ENCODE assay signal across 16 mouse cellular contexts in genomic region chr2:127906973-127907678, GRCm38 (mm10).
DNase-seq lines count a peak whose midpoint lies in the region; ATAC-seq and TF ChIP-seq lines count a peak whose summit lies in the region.
"Had no signal": no experiment of that assay in that cellular context is flagged by ENCODE, and none has a peak within 500 bp of the region (broad histone marks: within the 10 kb centered on the region; RNA-seq: fewer than 3 reads in every experiment).

No protein-coding gene starts in this region.

- 33% methylated on average over 6 of the region's 6 CpGs for WGBS in hindbrain, embryonic 10.5 days
- 38% methylated on average over 6 of the region's 6 CpGs for WGBS in hindbrain, embryonic 14.5 days
- 33% methylated on average over 6 of the region's 6 CpGs for WGBS in lung, embryonic 14.5 days
- 51% methylated on average over 6 of the region's 6 CpGs for WGBS in lung, postnatal 0 days
- WGBS in embryonic facial prominence, embryonic 12.5 days = 10% methylated on average over 6 of the region's 6 CpGs

- no peaks in the 10 kb centered on the region for H3K36me3 ChIP-seq in hindbrain, embryonic 10.5 days
- no peaks in the 10 kb centered on the region for H3K36me3 ChIP-seq in hindbrain, embryonic 14.5 days (replicated peaks; ENCODE audit: control insufficient read depth, insufficient read depth)
- no peaks in the 10 kb centered on the region for H3K36me3 ChIP-seq in lung, embryonic 14.5 days (ENCODE audit: insufficient read depth)
- no peaks in the 10 kb centered on the region for H3K36me3 ChIP-seq in lung, postnatal 0 days (ENCODE audit: insufficient read depth, low read length)
- H3K36me3 ChIP-seq in embryonic facial prominence, embryonic 12.5 days = no peaks in the 10 kb centered on the region
- H3K36me3 ChIP-seq: hindbrain, embryonic 12.5 days; midbrain, embryonic 12.5 days had no signal

- H3K9me3 ChIP-seq in hindbrain, embryonic 10.5 days = no peaks in the 10 kb centered on the region
- H3K9me3 ChIP-seq in hindbrain, embryonic 14.5 days (ENCODE audit: control insufficient read depth, low read length) = no peaks in the 10 kb centered on the region
- H3K9me3 ChIP-seq in lung, embryonic 14.5 days (ENCODE audit: low read depth, low read length) = no peaks in the 10 kb centered on the region
- H3K9me3 ChIP-seq in lung, postnatal 0 days (ENCODE audit: low read length) = no peaks in the 10 kb centered on the region
- no peaks in the 10 kb centered on the region for H3K9me3 ChIP-seq in embryonic facial prominence, embryonic 12.5 days
- H3K9me3 ChIP-seq: hindbrain, embryonic 12.5 days; midbrain, embryonic 12.5 days had no signal

- H3K4me2 ChIP-seq in hindbrain, embryonic 14.5 days (replicated peaks) = no peak overlapping the region
- H3K4me2 ChIP-seq in lung, embryonic 14.5 days = no peak overlapping the region
- no peak overlapping the region for H3K4me2 ChIP-seq in lung, postnatal 0 days (replicated peaks; ENCODE audit: low read depth, low read length)
- peak overlapping the region; percentile 5 for H3K4me2 ChIP-seq in embryonic facial prominence, embryonic 12.5 days (replicated peaks)
- H3K4me2 ChIP-seq: hindbrain, embryonic 12.5 days; midbrain, embryonic 12.5 days had no signal

- no peak overlapping the region for H3K9ac ChIP-seq in hindbrain, embryonic 14.5 days
- no peak overlapping the region for H3K9ac ChIP-seq in lung, embryonic 14.5 days
- no peak overlapping the region for H3K9ac ChIP-seq in lung, postnatal 0 days (replicated peaks; ENCODE audit: low read depth)
- no peak overlapping the region for H3K9ac ChIP-seq in embryonic facial prominence, embryonic 12.5 days
- H3K9ac ChIP-seq: hindbrain, embryonic 12.5 days; liver, embryonic 14.5 days; midbrain, embryonic 12.5 days had no signal

- 0 out of 2 replicates have a peak overlapping the region, but pooled peaks have one; percentile 6 for H3K4me3 ChIP-seq in hindbrain, embryonic 10.5 days
- no peak overlapping the region for H3K4me3 ChIP-seq in hindbrain, embryonic 14.5 days (replicated peaks; ENCODE audit: low read length)
- H3K4me3 ChIP-seq in lung, embryonic 14.5 days (ENCODE audit: low read depth, low read length) = no peak overlapping the region
- H3K4me3 ChIP-seq in lung, postnatal 0 days (ENCODE audit: low read depth, low read length) = no peak overlapping the region
- H3K4me3 ChIP-seq in embryonic facial prominence, embryonic 12.5 days = no peak overlapping the region
- H3K4me3 ChIP-seq: hindbrain, embryonic 12.5 days; midbrain, embryonic 12.5 days; myocyte had no signal

- H3K4me1 ChIP-seq in hindbrain, embryonic 10.5 days (replicated peaks) = peaks cover 57% of the 10 kb centered on the region
- no peaks in the 10 kb centered on the region for H3K4me1 ChIP-seq in hindbrain, embryonic 14.5 days (replicated peaks; ENCODE audit: control insufficient read depth, insufficient read depth, low read length)
- 0 out of 2 replicates have a peak, but pooled peaks cover 5% of the 10 kb centered on the region for H3K4me1 ChIP-seq in lung, embryonic 14.5 days (ENCODE audit: insufficient read depth)
- H3K4me1 ChIP-seq in lung, postnatal 0 days (ENCODE audit: insufficient read depth, low read depth, low read length) = no peaks in the 10 kb centered on the region
- H3K4me1 ChIP-seq in embryonic facial prominence, embryonic 12.5 days = peaks cover 47% of the 10 kb centered on the region

- no peak for TF ChIP-seq EP300 in lung, postnatal 0 days (IDR thresholded peaks at IDR 0.05)

- H3K27ac ChIP-seq in hindbrain, embryonic 10.5 days = peak overlapping the region; percentile 57
- no peak overlapping the region for H3K27ac ChIP-seq in hindbrain, embryonic 14.5 days
- H3K27ac ChIP-seq in lung, embryonic 14.5 days (ENCODE audit: low read depth) = peak overlapping the region; percentile 38; the same call in 1 of the 2 replicates
- no peak overlapping the region for H3K27ac ChIP-seq in lung, postnatal 0 days (ENCODE audit: low read length)
- 0 out of 2 replicates have a peak overlapping the region, but pooled peaks have one; percentile 80 for H3K27ac ChIP-seq in embryonic facial prominence, embryonic 12.5 days
- H3K27ac ChIP-seq: hindbrain, embryonic 12.5 days; liver, embryonic 14.5 days; midbrain, embryonic 12.5 days had no signal

- H3K27me3 ChIP-seq in hindbrain, embryonic 10.5 days (ENCODE audit: insufficient read depth, poor library complexity, severe bottlenecking) = peaks cover 46% of the 10 kb centered on the region
- H3K27me3 ChIP-seq in hindbrain, embryonic 14.5 days (ENCODE audit: control insufficient read depth, insufficient read depth, low read length) = no peaks in the 10 kb centered on the region
- H3K27me3 ChIP-seq in lung, embryonic 14.5 days (ENCODE audit: insufficient read depth, low read length) = no peaks in the 10 kb centered on the region
- no peaks in the 10 kb centered on the region for H3K27me3 ChIP-seq in lung, postnatal 0 days (replicated peaks; ENCODE audit: insufficient read depth, low read length)
- H3K27me3 ChIP-seq in embryonic facial prominence, embryonic 12.5 days = 0 out of 2 replicates have a peak, but pooled peaks cover 8% of the 10 kb centered on the region

- ATAC-seq in hindbrain, embryonic 14.5 days (ENCODE audit: low FRiP score) = no peak
- ATAC-seq in lung, embryonic 14.5 days (ENCODE audit: insufficient read depth) = no peak
- no peak for ATAC-seq in lung, postnatal 0 days
- peak; percentile 42; the same call in 1 of the 2 replicates for ATAC-seq in embryonic facial prominence, embryonic 12.5 days (ENCODE audit: insufficient number of reproducible peaks, insufficient read depth, low FRiP score, low TSS enrichment)
- no peak for ATAC-seq in erythroid progenitor cell, adult 5-6 weeks (replicated peaks; ENCODE audit: low FRiP score, poor library complexity, severe bottlenecking)

- peak; percentile 12 for DNase-seq in hindbrain, embryonic 10.5 days (ENCODE audit: low spot score)
- no peak for DNase-seq in hindbrain, embryonic 14.5 days (ENCODE audit: low spot score)
- peak; percentile 76 for DNase-seq in lung, embryonic 14.5 days
- no peak for DNase-seq in lung, postnatal 0 days (ENCODE audit: low spot score)
- peak; percentile 71 for DNase-seq in mesoderm, embryonic 11.5 days (ENCODE audit: low read depth, low spot score)
- no peak for DNase-seq in gastrocnemius, postnatal 25 days
- DNase-seq: cerebellum, postnatal 25 days; lung, postnatal 36 days; spleen, adult 18-20 months; thymus, postnatal 4 days had no signal

- no peak for TF ChIP-seq CTCF in lung, embryonic 14.5 days (IDR thresholded peaks at IDR 0.05; ENCODE audit: low read depth)
- TF ChIP-seq CTCF in lung, postnatal 0 days (IDR thresholded peaks at IDR 0.05) = no peak

Comparison
In these comparisons a context has a peak if more than half of its experiments do, and no peak if none do; other contexts are left out.
1. DNase-seq: peak in hindbrain, embryonic 10.5 days (single experiment), lung, embryonic 14.5 days (single experiment) and mesoderm, embryonic 11.5 days (single experiment); none in hindbrain, embryonic 14.5 days (single experiment), lung, postnatal 0 days (single experiment) and gastrocnemius, postnatal 25 days (single experiment).
2. H3K27ac ChIP-seq: peak in hindbrain, embryonic 10.5 days (single experiment), lung, embryonic 14.5 days (single experiment) and embryonic facial prominence, embryonic 12.5 days (single experiment); none in hindbrain, embryonic 14.5 days (single experiment) and lung, postnatal 0 days (single experiment).